Mouse (Mus musculus) kidney, postnatal 10 days (tissue): ENCODE data around the gene Tmem59l.

ENCODE experiments used
- DNase-seq: peaks from one replicate; pipeline ENCODE4 v3.0.0; 2021; ENCODE audit warnings: mixed read lengths

Tmem59l gene

DNA sequence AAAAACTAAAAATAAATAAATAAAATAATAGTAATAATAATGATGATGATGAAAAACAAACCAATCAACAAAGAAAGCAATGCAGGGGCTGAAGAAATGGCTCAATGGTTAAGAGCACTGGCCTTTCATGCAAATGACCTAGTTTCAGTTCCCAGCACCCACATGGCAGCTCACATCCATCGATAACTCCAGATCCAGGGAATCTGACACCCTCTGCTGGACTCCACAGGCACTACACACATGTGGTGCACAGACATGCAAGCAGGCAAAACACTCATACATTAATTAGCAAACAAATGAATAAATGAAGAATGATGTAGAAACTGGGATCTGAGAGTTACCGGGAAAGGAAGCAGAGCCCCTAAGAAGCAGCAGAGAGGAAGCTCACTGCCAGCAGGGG, 27.5 kb downstream of the Tmem59l start:
- DNase-seq, result no peak

DNA sequence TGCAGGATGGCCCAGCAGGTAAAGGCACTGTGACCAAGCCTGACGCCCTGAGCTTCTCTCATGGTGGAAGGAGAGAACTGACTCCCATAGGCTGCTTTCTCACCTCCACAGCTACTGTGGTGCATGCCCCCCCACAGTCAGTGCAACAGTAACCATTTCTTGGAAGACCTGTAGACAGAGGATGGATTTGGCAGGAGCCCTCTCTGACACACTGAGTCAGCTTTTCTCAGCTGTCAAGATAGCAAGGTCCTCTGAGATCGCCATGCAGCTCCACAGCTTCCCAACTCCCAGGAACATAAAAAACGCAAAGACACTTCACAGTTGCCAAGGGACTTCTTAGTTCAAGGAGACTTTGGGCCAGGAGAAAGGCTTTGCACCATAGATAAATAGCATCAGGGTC, 28.7 kb downstream of the Tmem59l start:
- DNase-seq, result no peak

DNA sequence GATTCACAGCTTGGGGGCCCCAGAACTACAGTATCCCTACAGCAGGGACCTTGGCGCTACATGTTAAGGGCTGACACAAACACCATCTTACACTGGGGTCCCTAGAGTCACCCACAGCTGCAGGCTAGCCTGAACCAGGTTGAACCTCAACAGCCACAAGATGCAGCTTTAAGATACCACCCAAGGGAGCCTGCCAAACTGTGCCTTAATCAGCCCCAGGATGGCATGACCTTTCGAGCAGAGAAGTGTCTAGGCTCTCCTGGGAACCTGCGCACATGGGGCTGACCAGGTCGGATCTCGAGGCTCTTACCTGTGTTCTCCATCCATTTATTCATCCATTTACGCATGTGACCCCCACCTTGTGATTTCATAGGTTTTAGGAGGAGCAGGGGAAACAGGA, 29.3 kb downstream of the Tmem59l start:
- no peak for DNase-seq

GRCm38 (mm10) chr8:70456996-70457395, 30.2 kb downstream of the Tmem59l start:
- no peak for DNase-seq

- DNase-seq, result no peak
Measured at GRCm38 (mm10) chr8:70453852-70454251, 33.3 kb downstream of the Tmem59l start.

- no peak for DNase-seq
Measured at GRCm38 (mm10) chr8:70452196-70452966, 34.8 kb downstream of the Tmem59l start.

DNA sequence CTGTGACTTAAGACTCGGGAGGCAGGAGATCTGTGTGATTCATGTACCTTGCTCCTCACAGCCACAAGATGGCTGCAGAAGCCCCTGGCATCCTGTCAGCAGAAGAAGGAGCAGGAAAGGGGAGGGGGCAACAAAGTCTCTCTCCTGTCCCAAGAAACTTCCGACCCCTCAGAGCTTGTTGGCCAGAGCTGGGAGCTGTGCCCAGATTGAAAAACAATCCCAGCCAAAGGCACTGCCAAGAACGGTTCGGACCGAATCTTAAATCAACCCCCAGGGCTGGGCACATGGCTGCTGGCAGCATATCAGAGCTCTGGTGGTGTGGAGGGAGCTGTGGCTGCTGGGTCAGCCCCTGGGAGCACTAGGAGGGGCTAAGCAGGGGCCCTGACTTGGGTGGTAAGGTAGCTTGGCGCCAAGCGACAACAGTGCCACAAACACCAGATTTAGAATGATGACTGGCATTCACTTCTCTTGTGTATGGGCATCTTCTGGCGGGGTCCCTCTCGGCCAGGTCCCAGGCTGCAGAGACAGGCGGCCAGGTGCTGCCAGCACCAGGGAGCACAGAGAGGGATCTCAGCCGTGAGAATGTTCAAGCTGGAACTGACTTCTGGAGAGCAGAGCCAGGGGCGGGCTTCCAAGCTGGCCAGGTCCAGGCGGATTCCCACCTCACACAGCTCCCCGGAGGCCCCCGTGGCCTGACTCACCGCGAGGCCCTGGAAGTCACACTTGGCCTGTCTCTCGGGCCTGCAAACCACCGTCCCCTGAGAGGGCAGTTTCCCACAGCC, 39.3 kb downstream of the Tmem59l start:
- DNase-seq, result peak; percentile 35

DNA sequence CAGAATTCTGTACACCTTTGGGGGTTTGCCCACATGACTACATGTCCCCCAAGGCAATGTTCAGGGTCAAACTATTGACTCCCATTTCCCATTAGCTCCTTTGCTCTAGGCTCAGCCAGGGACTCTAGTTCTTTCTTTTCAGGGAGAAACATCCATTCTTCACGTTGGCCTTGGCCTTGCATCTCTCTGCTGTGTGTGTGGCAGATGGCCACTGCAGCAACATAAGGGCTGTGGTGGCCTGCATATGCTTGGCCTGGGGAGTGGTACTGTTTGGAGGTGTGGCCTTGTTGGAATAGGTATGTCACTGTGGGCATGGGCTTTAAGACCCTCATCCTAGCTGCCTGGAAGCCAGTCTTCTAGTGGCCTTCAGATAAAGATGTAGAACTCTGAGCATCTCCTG, 41.2 kb downstream of the Tmem59l start:
- no peak for DNase-seq

DNA sequence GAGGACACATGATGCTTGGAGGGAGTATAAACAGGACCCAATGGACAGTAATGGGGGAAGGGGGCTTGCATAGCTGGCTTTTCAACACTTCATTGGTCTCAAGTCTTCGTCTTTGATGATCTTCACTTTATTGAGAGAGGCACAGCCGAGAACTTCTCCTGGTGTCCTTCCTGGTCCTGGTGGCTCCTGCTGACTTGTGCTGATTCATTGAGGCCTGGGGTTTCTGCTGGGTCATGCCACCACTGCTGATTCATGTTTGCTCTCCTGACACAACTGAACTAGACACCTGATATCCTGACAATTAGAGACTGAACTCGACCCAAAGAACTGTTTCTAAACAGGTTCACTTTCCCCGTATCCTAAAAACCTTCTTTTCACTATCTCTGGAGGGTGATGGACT, 43.8 kb downstream of the Tmem59l start:
- no peak for DNase-seq

DNA sequence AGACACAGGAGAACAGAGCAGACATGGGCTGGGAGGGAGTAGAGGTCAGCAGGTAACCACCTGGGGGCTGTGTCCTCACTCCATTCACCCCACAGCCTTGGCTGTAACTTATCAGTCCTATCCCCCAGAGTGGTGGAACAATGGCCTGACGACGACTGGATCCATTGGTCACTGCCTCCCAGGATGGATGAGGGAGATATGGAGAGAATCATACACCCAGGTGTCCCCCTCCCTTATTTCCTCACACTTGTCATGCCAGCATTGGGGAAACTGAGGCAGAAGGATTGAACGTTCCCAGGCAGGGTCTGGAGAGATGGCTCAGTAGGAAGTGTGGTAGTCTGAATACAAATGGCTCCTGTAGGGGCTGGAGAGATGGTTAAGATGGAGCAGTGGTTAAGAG, 45.6 kb downstream of the Tmem59l start:
- DNase-seq, result no peak

- no peak for DNase-seq
Measured at GRCm38 (mm10) chr8:70440246-70440645, 46.9 kb downstream of the Tmem59l start.

GRCm38 (mm10) chr8:70439848-70440179, 47.3 kb downstream of the Tmem59l start:
- no peak for DNase-seq

DNA sequence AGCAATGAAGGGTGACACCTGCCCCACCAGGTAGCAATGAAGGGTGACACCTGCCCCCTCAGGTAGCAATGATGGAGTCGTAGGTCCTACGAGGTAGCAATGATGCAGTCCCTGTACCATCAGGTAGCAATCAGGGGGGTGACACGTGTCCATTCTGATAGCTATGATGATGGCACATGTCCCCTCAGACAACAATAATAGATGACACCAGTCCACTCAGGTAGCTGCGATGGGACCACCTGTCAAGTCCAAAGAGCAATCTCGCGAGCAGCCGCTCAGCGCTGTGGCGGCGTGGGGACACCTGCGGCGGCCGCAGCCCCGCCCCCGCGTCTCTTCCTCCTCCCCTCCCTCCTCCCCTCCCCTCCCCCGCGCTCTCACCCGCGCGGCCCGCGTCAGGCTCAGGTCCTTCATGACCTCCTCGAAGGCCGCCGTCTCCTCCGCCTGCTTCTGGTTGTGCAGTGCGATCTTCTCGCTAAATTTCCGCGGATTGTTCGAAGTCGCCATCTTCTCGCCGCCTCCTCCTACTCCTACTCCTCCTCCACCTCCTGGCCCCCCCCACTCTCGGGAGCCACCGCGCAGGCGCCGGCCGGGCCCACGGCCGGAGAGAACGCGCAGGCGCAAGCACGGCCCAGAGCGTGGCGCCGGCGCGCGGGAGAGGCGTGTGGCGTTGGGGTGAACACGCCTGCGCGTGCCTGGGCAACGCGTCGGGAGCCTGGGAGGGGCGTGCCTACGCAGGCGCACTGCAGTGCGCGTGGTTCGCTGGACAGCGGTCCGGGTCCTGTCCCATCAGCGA, 47.9 kb downstream of the Tmem59l start, which contains the start of gene Crtc1:
Crtc1 (minus strand) TSS at position 525 of the 793 bp plus-strand sequence.
- peak; percentile 98 for DNase-seq

GRCm38 (mm10) chr8:70438423-70438822, 48.7 kb downstream of the Tmem59l start:
- no peak for DNase-seq

- no peak for DNase-seq
Measured at GRCm38 (mm10) chr8:70435156-70435555, 52.0 kb downstream of the Tmem59l start.
